Mouse (Mus musculus): Measurements from ENCODE around the gene Ubac2.

GRCm38 (mm10) chr14:122047784-122048183 is 169.4 kb downstream of the Ubac2 start:
- TF ChIP-seq ETS1 (conservative IDR thresholded peaks at IDR 0.05; ENCODE audit: low read depth, low read length) (no peak), EP300 (IDR thresholded peaks at IDR 0.05; ENCODE audit: low read length) (no peak)

Data from CH12.LX (cell line).